Mouse (Mus musculus): ENCODE measurements around the gene Rnf126. TPM values are rescaled to one million over a fixed set of nuclear protein-coding genes. Genes with fewer than 3 reads are reported as not detected.

Gene Rnf126
- polyA plus RNA-seq, 1 experiment from 2014 or later: 136 TPM

DNA sequence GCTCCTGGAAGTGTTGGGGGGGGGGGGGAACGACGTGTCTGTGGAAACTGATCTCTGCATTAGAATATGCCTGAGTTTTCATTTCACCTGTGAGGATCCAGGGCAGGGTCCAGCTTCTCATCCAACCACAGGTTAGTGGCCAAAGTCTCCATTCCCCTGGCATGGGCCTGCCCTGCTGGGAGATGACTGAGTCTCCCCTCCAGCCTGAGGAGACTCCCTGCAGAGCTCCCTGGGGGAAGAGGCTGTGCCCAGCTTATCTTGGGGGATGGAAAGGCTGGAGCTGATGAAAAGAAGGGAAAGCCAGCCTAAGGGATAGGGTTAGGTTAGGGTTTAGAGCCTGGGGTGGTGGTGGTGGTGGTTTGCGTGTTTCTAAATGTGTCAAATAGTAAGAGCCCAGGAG, 35.1 kb upstream of the Rnf126 start:
- Histone ChIP-seq H3K36me3 (peaks cover 26% of the 10 kb centered on the region), H3K4me1 (replicated peaks) (peaks cover 81% of the 10 kb centered on the region), H3K4me3 (peak overlapping the region; percentile 33), H3K27me3 (ENCODE audit: insufficient read depth, poor library complexity, severe bottlenecking) (no peaks in the 10 kb centered on the region), H3K27ac (peak overlapping the region; percentile 91), H3K9me3 (no peaks in the 10 kb centered on the region)
- no peak for DNase-seq (ENCODE audit: low spot score)
- 30% methylated on average over 3 of the region's 3 CpGs for WGBS

DNA sequence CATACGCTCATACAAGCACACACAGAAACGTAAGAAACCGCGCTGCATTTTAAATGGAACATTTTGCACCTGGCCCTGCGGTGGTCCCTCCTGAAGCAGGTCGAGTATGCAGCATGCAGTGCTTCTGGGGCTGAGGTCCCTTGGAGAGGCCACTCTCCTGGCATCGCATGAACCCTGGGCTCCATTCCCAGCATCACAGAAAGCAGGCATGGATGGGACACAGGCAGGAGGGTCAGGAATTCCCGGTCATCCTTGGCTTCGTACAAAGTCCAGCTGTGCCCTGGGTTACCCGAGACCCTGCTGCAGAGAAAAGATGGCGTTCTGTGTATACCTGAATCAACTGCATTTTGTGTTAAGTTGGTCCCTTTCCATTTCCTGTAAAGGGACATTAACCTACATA, 33.8 kb upstream of the Rnf126 start:
- H3K4me3 ChIP-seq: no peak overlapping the region
- no peak for DNase-seq (ENCODE audit: low spot score)
- H3K4me1 ChIP-seq (replicated peaks): peaks cover 70% of the 10 kb centered on the region
- no peaks in the 10 kb centered on the region for H3K27me3 ChIP-seq (ENCODE audit: insufficient read depth, poor library complexity, severe bottlenecking)
- H3K9me3 ChIP-seq: no peaks in the 10 kb centered on the region
- peaks cover 28% of the 10 kb centered on the region for H3K36me3 ChIP-seq
- WGBS: 83% methylated on average over 11 of the region's 11 CpGs
- peak overlapping the region; percentile 56; the same call in 1 of the 2 replicates for H3K27ac ChIP-seq

DNA sequence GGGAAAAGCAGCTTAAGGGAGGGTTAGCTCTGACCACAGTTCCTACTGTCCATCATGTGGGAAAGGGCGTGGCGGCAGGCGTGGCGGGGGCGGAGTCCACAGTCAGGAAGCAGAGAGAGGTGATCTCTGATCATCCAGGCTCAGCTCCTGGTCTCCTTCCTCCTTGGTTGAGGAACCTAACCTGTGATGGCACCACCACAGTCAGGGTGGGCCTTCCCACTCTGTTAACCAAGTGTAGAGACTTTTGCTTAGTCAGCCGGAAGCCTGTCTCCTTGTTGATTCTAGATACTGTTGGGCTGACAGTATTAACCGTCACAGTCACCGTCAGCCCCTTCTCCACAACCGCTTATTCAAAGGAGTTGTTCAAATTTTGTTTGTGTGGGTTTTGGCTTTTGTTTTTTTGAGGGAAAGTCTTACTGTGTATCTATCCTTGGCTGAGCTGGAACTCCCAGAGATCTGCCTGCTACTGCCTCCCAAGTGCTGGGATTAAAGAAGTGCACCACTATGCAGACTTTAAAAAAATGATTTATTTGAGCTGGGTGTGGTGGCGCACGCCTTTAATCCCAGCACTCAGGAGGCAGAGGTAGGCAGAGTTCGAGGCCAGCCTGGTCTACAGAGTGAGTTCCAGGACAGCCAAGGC, 31.7 kb upstream of the Rnf126 start:
- H3K27ac ChIP-seq: 0 out of 2 replicates have a peak overlapping the region, but pooled peaks have one; percentile 4
- no peak for DNase-seq (ENCODE audit: low spot score)
- H3K27me3 ChIP-seq (ENCODE audit: insufficient read depth, poor library complexity, severe bottlenecking): no peaks in the 10 kb centered on the region
- H3K36me3 ChIP-seq: peaks cover 28% of the 10 kb centered on the region
- H3K4me3 ChIP-seq: no peak overlapping the region; the same call in 1 of the 2 replicates
- H3K9me3 ChIP-seq: no peaks in the 10 kb centered on the region
- 89% methylated on average over 12 of the region's 12 CpGs for WGBS
- peaks cover 68% of the 10 kb centered on the region for H3K4me1 ChIP-seq (replicated peaks)

DNA sequence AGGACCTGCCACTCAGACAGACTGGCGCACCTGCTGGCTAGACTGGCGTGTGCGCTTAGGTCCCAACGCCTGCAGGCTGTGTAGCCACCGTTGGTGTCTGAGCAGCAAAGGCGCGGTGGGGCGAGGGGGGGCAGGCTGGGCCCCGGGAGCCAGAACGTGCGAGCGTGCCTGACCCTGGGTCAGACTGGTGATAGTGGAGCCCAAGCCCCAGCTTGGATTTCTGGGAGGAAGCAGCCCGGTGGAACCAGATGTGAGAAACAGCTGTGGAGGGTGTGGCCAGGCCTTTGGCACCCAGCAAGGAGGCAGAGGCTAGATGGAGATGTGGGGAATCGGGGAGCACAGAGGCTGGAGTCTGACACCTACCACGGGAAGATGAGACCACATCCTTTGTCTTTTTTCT, 30.6 kb upstream of the Rnf126 start:
- H3K27ac ChIP-seq: peak overlapping the region; percentile 10; the same call in 1 of the 2 replicates
- DNase-seq (ENCODE audit: low spot score): no peak
- 49% methylated on average over 15 of the region's 15 CpGs for WGBS
- H3K36me3 ChIP-seq: peaks cover 28% of the 10 kb centered on the region
- H3K27me3 ChIP-seq (ENCODE audit: insufficient read depth, poor library complexity, severe bottlenecking): no peaks in the 10 kb centered on the region
- H3K4me3 ChIP-seq: 0 out of 2 replicates have a peak overlapping the region, but pooled peaks have one; percentile 12
- no peaks in the 10 kb centered on the region for H3K9me3 ChIP-seq
- H3K4me1 ChIP-seq (replicated peaks): peaks cover 62% of the 10 kb centered on the region

DNA sequence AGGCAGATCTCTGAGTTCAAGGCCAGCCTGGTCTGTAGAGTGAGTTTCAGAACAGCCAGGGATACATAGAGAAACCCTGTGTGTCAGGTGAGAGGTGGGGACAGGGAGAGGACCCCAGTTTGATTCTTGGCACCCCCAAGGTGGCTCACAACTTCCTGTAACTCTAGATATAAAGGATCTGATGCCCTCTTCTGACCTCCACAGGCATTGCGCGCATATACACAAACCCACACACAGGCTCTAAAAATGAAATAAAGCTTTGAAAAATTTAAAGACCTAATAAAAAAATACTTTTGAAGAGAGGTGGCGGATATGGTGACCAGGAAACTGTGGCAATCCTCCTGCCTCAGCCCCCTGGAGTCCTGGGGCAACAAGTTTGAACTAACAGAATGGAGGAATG, 29.2 kb upstream of the Rnf126 start:
- peaks cover 26% of the 10 kb centered on the region for H3K36me3 ChIP-seq
- WGBS: 98% methylated on average over 3 of the region's 3 CpGs
- H3K9me3 ChIP-seq: no peaks in the 10 kb centered on the region

DNA sequence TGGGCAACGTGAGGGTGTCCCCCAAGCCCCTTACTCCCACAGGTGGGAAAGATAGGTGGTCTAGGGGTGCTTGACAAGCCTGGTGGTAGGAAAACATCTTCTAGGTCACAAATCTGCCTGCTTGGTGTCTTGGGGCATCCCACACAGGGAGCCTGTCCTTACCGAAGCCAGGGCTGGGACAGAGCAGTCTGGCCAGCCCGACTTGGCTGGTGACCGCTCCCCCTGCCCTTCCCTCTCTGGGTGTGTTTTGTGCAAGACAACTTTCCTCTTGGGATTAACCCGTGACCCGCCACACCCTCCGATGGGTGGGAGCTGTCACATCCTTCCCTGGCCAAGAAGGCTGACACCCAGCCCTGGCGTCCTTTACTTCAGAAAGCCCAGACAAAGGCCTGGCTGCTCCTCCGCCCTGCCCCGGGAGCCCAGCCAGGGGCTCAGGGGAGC, 27.8 kb upstream of the Rnf126 start:
- H3K4me3 ChIP-seq: peak overlapping the region; percentile 96
- H3K27ac ChIP-seq: peak overlapping the region; percentile 99
- DNase-seq (ENCODE audit: low spot score): peak; percentile 56
- no peaks in the 10 kb centered on the region for H3K9me3 ChIP-seq
- H3K4me1 ChIP-seq (replicated peaks): peaks cover 48% of the 10 kb centered on the region
- peaks cover 13% of the 10 kb centered on the region for H3K36me3 ChIP-seq
- no peaks in the 10 kb centered on the region for H3K27me3 ChIP-seq (ENCODE audit: insufficient read depth, poor library complexity, severe bottlenecking)
- 6% methylated on average over 10 of the region's 10 CpGs for WGBS

More for the DNA sequence above, 29.2 kb upstream of the Rnf126 start:
- no peaks in the 10 kb centered on the region for H3K27me3 ChIP-seq (ENCODE audit: insufficient read depth, poor library complexity, severe bottlenecking)
- H3K4me1 ChIP-seq (replicated peaks): peaks cover 48% of the 10 kb centered on the region
- DNase-seq (ENCODE audit: low spot score): no peak
- H3K27ac ChIP-seq: no peak overlapping the region
- 0 out of 2 replicates have a peak overlapping the region, but pooled peaks have one; percentile 9 for H3K4me3 ChIP-seq

DNA sequence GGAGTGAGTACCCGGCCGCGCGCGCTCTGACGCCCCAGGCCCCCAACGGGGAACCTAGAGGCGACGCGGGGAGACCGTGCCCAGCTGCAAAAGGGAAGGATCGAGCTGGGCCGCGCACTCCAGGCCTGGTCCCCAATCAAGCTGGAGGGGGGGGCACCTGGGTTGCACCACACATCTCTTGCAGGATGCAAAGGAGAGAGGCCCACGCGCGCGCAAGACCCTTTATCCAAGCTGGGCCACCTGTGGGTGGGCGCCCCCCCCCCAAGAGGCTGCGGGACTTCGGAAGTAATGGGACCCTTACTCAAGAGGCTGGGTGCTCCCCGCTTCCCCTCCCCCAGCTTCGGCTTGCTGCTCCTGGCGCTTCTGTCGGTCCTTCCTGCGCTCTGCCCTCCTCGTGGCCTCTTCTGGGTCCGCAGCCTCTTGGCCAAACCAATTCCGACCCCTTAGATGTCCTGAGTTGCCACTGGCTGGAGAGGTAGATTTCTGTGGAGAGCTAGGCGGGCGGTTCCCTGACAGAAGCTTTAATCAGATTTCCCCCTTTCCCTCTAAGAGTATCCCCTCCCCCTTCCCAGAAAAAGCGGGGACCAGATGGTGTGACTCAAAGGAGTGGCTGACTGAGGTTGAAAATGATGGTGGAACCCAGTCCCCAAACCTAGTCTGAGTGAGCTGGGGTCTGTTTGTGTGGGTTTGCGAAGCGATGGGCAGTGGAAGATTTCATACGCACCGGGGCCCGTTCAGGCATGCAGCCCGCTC, 27.2 kb upstream of the Rnf126 start:
- WGBS: 3% methylated on average over 38 of the region's 38 CpGs
- H3K36me3 ChIP-seq: peaks cover 10% of the 10 kb centered on the region
- peak overlapping the region; percentile 96 for H3K4me3 ChIP-seq
- no peaks in the 10 kb centered on the region for H3K9me3 ChIP-seq
- DNase-seq (ENCODE audit: low spot score): peak; percentile 69
- H3K4me1 ChIP-seq (replicated peaks): peaks cover 48% of the 10 kb centered on the region
- no peaks in the 10 kb centered on the region for H3K27me3 ChIP-seq (ENCODE audit: insufficient read depth, poor library complexity, severe bottlenecking)
- H3K27ac ChIP-seq: peak overlapping the region; percentile 99

DNA sequence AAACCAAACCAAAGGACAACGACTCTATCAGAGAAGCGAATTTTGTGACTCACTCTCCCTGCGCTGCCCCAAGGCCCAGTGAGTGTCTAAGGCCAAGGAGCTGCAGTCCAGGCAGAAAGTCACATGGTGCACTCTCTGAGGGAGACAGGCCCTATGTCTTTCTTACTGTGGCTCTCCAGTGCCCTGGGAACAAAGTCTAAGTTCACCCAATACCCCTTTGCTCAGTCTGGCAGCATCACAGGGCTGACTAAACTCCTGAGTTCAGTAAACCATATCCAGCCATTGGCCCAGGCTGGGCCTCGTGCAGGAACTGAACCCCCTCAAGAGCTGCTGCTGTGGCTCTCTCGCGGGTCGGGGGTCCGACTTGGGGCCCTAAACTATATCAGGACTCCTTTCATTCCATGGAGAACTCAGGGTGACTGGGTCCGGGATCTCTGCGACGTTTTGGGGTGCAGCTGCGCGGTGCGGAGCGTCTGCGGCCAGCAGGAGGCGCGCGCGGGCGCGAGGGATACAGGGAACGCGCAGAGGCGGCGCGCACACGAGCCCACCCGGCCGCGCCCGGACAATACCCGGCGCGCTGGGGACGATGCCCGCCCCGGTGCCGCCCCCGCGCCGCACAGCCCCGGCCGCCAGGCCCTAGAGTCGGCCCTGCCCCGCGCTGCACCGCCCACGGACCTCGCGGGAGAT, 26.4 kb upstream of the Rnf126 start, which contains the start of gene Palm:
Gene Palm (plus strand): TSS at position 522 of the 687 bp plus-strand sequence.
- H3K9me3 ChIP-seq: no peaks in the 10 kb centered on the region
- peak within 1 kb of the TSS; percentile 99 for H3K27ac ChIP-seq
- peaks cover 7% of the 10 kb centered on the region for H3K36me3 ChIP-seq
- H3K4me1 ChIP-seq (replicated peaks): peaks cover 44% of the 10 kb centered on the region
- peak; percentile 82 for DNase-seq (ENCODE audit: low spot score)
- 5% methylated on average over 51 of the region's 51 CpGs for WGBS
- no peaks in the 10 kb centered on the region for H3K27me3 ChIP-seq (ENCODE audit: insufficient read depth, poor library complexity, severe bottlenecking)
- H3K4me3 ChIP-seq: peak within 1 kb of the TSS; percentile 96

DNA sequence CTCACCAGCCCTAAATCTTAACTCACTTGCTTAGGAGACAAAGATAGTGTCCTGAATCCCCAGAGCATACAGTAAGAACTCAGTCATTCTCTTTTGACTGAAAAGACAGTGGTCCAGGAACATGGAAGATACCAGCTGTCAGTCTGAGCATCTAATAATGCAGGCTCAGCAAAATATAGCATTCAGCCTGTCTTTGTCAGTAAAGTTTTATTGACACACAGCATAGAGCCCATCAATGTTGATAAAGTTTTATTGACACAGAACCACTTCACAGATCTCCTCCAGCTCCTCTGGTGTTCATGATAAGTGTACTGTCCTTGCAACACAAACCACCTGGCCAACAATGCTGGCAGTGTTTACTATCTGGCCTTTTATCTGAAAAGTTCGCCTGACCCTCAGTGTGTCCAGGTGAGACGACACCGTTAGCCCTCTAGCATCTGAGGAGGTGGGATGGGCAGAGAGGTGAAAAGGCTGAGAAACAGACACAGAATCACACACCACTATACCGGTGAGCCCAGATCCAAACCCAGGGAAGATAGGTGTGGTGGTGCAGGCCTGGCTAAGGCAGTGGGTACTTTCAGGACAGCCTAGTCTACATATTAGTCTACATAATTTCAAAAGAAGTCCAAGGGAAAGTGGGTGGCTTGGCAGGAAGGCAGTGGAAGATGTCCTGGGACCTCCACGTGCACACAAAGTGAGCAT, 25.7 kb upstream of the Rnf126 start:
- H3K27me3 ChIP-seq (ENCODE audit: insufficient read depth, poor library complexity, severe bottlenecking): no peaks in the 10 kb centered on the region; the same call in 1 of the 2 replicates
- WGBS: 80% methylated on average over 5 of the region's 5 CpGs
- DNase-seq (ENCODE audit: low spot score): no peak
- H3K27ac ChIP-seq: peak overlapping the region; percentile 99; the same call in 1 of the 2 replicates
- H3K4me3 ChIP-seq: peak overlapping the region; percentile 96; the same call in 1 of the 2 replicates
- peaks cover 38% of the 10 kb centered on the region for H3K4me1 ChIP-seq (replicated peaks)
- peaks cover 6% of the 10 kb centered on the region for H3K36me3 ChIP-seq
- no peaks in the 10 kb centered on the region for H3K9me3 ChIP-seq

DNA sequence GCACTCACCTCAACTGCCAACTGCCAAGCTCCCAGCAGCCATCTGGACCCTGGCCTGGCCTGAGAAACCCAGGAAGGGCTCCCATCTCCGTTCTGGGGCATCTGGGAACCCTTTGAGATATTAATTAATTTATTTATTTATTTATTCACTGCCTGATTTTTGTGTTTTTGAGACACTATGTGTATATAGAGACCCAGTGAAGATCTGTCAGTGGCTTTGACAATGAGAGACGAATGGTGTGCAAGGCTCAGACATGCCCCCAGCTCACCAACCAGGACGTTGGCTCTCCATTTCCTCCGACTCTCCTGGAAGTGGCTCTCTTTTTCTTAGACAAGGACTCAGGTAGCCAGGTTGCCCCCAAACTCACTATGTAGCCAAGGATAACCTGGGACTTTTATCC, 24.1 kb upstream of the Rnf126 start, which contains the start of gene Prss57:
Gene Prss57 (minus strand): TSS at position 101 of the 400 bp plus-strand sequence.
- no peak for DNase-seq (ENCODE audit: low spot score)
- peaks cover 3% of the 10 kb centered on the region for H3K36me3 ChIP-seq
- H3K4me1 ChIP-seq (replicated peaks): peaks cover 30% of the 10 kb centered on the region
- H3K27ac ChIP-seq: no peak within 1 kb of the TSS
- WGBS: 87% methylated on average over 4 of the region's 4 CpGs
- no peaks in the 10 kb centered on the region for H3K9me3 ChIP-seq
- H3K27me3 ChIP-seq (ENCODE audit: insufficient read depth, poor library complexity, severe bottlenecking): no peaks in the 10 kb centered on the region; the same call in 1 of the 2 replicates
- no peak within 1 kb of the TSS for H3K4me3 ChIP-seq

DNA sequence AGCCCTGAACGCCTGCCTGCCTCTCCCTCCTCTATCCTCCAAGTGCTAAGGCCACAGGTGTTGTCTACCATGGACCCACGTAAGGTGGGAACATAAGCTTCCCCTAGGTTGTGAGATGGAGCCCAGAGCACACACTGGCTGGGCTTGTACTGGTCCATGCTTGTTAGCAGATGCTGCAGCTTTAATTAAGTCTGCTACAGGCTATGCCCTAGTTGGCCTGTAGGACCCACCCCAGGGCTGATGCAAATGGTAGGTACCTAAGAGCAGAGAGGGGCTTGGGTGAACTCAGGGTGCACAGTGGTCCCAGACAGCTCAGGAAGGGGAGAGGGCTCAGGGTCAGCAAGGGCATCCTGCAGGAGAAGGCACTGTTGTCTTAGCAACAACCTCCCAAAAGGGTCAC, 22.8 kb upstream of the Rnf126 start:
- Histone ChIP-seq H3K27ac (no peak overlapping the region), H3K36me3 (no peaks in the 10 kb centered on the region), H3K4me3 (no peak overlapping the region), H3K4me1 (replicated peaks) (peaks cover 21% of the 10 kb centered on the region), H3K27me3 (ENCODE audit: insufficient read depth, poor library complexity, severe bottlenecking) (peaks cover 7% of the 10 kb centered on the region), H3K9me3 (no peaks in the 10 kb centered on the region)
- no peak for DNase-seq (ENCODE audit: low spot score)
- WGBS: 70% methylated on average over 2 of the region's 2 CpGs
